Mouse (Mus musculus) mature B cell (primary cell): ENCODE results near the gene Hpca.

Experiments used
- in situ Hi-C: fragments of 300-500 bp; cut with MboI; formaldehyde crosslinking; loops from 2 replicates; pipeline ENCODE4 v1.14.3; 2019

Gene Hpca

DNA sequence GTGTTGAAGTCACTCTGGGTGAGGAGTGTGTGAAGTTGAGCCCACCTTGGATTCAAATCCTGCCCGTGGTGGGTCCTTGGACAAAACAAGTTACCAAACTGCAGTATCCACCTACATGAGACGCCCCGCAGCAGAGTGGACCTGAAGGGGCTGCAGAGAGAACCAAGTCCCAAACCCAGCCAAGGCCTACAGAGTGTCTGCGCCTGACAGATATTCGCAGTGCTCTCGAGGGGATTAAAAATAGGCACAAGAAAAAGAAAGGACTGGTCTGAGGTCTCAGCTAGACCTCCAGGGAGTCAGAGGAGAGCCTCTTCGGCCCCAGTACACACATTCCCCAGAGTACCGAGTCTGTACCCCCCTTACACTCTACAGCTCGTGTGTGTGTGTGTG is 14.3 kb upstream of the Hpca start:
- in situ Hi-C loops, result no loop called here

DNA sequence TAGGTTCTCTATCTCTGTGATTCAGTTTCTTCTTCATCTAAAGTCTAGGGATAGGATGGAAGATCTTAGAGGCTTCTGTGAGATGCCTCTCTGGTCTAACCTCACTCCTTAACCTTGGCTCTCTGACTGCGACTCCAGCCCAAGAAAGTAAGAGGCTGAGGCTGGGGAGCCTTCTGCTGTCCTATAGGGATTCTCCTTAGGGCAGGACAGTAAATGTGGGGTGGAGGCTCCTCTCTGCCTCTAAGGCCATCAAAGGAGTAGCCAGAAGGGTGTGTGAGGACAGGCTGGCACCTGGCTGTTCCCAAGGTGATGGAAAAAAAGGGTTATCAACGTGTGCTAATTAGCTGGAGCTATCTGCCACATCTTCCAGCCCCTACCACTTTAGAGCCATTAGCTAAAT is 13.8 kb upstream of the Hpca start:
- in situ Hi-C loops, result no loop called here

- in situ Hi-C loops, result no loop called here
Observed at GRCm38 (mm10) chr4:129134799-129135585, 13.2 kb upstream of the Hpca start.

GRCm38 (mm10) chr4:129130755-129131303 is 9.0 kb upstream of the Hpca start:
- in situ Hi-C loops, result no loop called here

GRCm38 (mm10) chr4:129130149-129130548 is 8.3 kb upstream of the Hpca start:
- in situ Hi-C loops, result no loop called here

- in situ Hi-C loops, result no loop called here
Observed at GRCm38 (mm10) chr4:129129387-129129786, 7.6 kb upstream of the Hpca start.

DNA sequence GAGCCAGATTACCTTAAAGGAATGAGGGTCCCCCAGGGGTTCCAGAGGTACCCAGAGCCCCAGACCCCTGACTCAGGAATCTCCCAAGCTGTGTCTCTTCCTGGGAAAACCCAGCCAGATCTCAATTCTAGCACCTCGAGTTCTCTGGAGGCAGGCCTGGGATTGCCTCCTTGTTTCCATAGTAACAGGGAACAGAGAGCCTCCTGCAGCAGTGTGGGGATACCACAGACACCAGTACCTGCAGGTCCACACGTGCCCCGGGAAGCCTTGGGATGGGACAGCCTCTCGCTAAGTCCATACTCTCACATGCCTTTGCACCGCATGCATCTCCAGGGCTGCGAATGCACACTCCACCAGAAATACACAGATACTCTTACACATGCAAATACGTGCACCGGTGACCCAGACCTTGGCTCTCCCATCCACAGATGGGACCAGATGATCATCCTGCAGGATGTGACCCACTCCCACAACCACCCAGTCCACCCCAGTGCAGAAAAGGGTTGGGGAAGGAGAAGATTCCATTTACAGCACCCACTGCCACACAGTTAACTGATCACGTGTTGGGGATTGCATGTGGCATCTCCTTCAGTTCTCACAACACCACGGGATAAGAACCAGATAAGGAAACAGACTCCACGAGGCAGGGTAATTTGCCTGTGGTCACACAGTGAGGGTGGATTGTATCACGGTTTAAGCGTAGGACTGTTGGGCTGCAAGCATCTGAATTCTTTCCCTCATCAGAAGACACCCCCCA is 6.9 kb upstream of the Hpca start:
- in situ Hi-C loops, result no loop called here

DNA sequence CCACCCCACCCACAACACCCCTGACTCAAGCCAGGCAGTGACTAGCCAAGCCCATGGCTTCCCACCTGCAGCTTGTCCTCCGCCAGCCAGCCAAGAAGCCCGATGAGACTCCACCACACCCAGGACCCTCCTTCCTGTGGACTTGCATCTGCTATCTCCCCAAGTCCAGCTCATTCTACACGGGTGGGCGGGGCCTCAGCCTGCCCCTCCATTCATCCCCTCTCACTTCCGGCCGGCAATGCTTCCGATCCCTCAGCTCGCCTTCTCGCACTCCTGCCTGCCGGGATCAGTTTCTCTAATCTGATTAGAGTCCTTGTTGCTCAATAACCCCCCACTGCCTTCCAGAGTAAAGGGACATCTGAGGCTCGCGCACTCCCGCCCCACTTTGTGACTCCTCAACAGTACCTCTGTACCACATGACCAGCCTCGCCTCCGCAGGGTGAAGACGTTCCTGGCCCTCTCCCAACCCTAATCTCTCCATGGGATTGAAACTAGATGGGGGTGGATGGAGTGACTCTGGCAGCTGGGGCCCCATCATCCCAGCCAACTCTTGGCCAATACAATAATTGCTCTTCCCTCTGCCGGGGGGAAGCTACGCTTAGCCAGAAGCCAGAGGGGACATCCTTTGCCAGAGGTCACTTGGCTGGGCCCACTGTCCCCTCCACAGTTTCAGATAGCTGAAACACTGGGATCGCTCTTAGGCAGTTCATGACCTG is 4.1 kb upstream of the Hpca start:
- in situ Hi-C loops, result no loop called here

GRCm38 (mm10) chr4:129124652-129125146 is 2.9 kb upstream of the Hpca start:
- in situ Hi-C loops, result no loop called here

GRCm38 (mm10) chr4:129122719-129123118 is 883 bp upstream of the Hpca start:
- in situ Hi-C loops, result no loop called here

DNA sequence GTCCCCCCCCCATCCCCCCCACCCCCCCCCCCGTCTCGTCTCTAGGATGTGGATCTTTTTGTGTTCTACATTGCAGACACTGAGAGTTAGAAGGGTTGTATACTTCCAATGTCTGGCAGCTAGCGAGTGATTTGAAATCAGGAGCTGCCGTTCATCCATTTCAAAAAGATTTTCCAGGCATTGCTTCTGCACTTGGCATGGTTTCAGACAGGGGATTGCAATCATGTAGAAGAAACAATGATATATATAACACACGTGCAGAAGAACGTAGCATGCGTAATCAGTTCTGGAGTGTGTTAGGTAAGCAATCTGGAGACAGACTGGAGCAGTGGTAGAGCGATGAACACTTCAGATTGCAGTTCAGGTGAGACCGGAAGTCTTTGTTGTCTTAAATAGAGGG is 271 bp upstream of the Hpca start:
- in situ Hi-C loops, result no loop called here

DNA sequence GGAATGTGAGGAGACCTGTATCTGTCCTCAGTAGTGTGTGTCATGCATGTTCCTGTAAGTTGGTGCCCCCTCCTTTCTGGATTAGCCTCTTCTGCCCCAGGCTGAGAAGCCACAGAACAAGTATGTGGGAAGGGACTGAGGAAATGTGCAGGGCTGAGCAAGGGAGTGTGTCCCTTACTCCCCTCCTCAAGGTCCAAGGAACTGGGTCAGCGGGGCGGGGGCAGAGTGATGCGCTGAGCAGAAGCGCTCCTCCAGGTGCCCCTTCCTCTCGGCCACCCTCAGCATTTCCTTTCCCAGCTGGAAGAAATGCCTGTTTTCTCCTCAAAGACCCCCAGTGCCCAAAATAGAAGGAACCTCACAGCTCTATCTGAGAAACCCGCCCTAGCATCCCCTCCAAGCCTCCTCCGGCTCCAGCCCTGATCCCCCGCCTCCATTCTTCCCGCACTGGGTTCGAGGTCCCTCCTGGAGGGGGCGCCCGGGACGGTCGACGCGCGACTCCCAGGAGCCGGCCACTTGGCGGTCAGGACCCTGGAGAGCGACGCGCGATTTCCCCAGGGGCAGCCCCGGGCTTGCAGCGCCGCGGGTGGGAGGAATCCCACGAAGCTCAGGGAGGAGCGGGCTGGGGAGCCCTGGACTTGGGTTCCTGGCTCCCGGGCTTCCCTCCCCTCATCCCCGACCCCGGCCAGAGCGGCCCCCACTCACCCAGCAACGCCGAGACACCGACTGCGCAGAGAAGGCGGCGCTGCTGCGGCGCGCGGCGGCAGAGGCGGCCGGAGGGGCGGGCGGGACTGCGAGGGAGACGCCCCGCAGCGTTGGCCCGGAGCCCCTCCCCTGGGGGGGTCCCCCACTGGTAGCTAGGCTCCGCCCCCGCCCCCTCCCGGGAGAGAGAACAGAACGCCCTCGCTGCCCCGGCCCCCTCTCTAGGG is 1.1 kb downstream of the Hpca start:
- in situ Hi-C loops, result no loop called here

DNA sequence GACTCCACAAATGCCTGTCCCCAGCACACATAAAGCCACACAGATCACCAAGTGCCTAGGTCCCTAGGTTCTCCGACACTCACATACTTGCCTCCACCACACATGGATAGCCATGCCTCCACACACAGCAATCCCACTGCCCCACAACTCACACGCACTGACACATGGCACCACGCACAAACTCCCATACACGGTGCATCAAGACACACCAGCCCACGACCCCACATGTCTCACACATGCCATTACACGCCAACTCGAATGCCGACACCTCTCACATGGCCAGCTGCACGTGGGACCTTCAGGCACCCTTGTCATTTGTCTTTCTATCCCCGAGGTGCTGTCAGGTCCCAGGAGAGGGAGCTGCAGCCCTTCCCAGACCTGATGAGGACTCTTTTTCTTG is 2.1 kb downstream of the Hpca start:
- in situ Hi-C loops, result no loop called here

DNA sequence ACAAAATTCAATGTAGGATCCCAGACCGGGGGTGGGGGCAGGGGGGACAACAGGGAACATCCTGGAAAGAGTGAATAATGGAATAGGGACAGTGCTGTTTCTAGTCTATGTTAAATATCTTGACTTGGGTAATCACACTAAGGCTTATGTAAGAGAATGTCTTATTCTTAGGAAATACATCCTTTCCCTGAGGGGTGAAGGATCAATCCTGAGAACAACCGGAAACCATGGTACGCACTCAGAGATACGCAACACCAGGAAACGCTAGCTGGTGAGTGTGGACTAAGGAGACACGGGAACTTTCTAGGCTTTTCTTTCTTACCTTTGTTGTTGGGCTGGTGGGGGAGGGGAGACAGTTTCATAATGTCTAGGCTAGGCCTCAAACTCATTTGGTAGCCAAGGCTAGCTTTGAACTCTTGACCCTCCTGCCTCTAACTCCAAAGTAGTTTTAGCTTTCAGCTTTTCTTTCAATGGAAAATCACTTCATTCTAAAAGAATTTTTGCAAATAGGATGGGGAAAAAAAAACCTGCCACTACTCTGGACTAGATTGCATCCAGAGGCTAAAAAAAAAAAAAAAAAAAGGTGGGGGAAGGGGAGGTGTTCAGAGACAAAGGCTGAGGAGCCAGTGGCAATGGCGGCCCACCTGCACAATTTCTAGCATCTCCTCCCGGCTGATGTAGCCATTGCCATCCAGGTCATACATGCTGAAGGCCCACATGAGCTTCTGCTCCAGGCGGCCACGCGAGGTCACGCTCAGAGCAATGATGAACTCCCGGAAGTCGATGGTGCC is 3.9 kb downstream of the Hpca start:
- in situ Hi-C loops, result no loop called here

DNA sequence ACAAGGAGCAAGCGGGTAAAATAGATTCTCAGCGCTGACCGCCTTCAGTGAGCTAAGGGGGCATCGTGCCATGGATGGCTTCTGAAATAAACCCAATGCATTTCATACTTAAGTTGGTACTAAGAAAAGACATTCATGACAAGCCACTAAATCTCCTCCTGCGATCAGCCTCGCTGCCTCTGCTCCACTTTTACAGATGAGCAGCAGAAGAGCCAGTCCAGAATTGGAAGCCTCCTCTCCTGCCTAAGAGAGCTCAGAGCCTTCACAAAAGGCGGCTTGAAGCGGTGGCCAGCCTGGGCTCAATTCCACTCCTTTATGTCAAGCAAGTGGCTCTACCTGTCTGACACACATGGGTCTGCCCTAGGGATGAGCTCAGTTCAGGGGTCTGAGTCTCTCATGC is 5.1 kb downstream of the Hpca start:
- in situ Hi-C loops, result no loop called here

- in situ Hi-C loops, result no loop called here
Observed at GRCm38 (mm10) chr4:129113083-129113988, 8.5 kb downstream of the Hpca start.

- in situ Hi-C loops, result no loop called here
Observed at GRCm38 (mm10) chr4:129112231-129112630, 9.6 kb downstream of the Hpca start.

GRCm38 (mm10) chr4:129111350-129111749 is 10.5 kb downstream of the Hpca start:
- in situ Hi-C loops, result no loop called here

DNA sequence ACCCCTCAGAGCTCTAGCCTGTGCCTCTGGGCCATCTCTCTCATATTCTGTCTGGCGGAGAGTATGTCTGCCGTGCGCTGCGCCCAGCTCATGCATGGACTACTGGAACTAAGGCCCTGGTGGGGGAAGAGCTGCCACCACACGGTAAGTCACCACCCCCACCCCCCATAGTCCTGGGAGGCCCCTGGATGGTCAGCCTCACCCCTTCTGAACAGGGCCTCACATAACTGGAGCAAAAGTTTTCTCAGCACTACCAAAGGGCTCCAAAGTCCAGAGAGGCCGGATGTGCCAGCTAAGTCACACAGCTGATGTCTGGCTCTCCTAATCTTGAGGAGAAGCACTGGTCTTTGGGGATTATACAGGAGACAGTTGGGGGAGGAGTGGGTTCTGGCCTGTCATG is 11.0 kb downstream of the Hpca start:
- in situ Hi-C loops, result no loop called here
